Mouse (Mus musculus): ENCODE data around the gene Olfr1360.

The Olfr1360 gene

GRCm38 (mm10) chr13:21663286-21663685 is 13.9 kb downstream of the Olfr1360 start, which contains the start of gene Olfr1361:
Gene Olfr1361, minus strand, starts transcription at chr13:21663386.
- no peak for DNase-seq (ENCODE audit: low read depth, low spot score)

- DNase-seq (ENCODE audit: low read depth, low spot score): no peak
Measured at GRCm38 (mm10) chr13:21642418-21642817, 34.8 kb downstream of the Olfr1360 start, which contains the start of gene Olfr11. Gene Olfr11, minus strand, starts transcription at chr13:21642518.
